Mouse (Mus musculus): ENCODE measurements around the gene Ankrd13d. TPM values are rescaled to one million over a fixed set of nuclear protein-coding genes. Genes with fewer than 3 reads are reported as not detected.
A peak's percentile ranks its signal among the peaks of the same experiment; 100 is the strongest.

Ankrd13d gene
- polyA plus RNA-seq, 1 experiment = 16.1 TPM

- no peak for TF ChIP-seq CTCF (IDR thresholded peaks at IDR 0.05; ENCODE audit: extremely low read depth, insufficient read depth, insufficient read length, insufficient replicate concordance)
- no peak for TF ChIP-seq POLR2A (IDR thresholded peaks at IDR 0.05; ENCODE audit: low read depth, low read length)
- peak within 1 kb of the TSS; percentile 67 for H3K4me3 ChIP-seq (ENCODE audit: extremely low read depth, insufficient read depth, insufficient read length)
- peak within 1 kb of the TSS; percentile 22; the same call in 1 of the 2 replicates for H3K27ac ChIP-seq (ENCODE audit: insufficient read depth, low read length)
- 14% methylated on average over 46 of the region's 46 CpGs for WGBS
- no peaks in the 10 kb centered on the region for H3K27me3 ChIP-seq (ENCODE audit: control insufficient read depth, insufficient read depth, low read length)
- DNase-seq (ENCODE audit: low read depth in 1 of 2, low spot score in 2 of 2) = peak in 1 of 2 experiments; percentile 72
- peaks cover 11% of the 10 kb centered on the region; the same call in 1 of the 2 replicates for H3K4me1 ChIP-seq (ENCODE audit: control insufficient read depth, insufficient read depth, insufficient read length)
- no peaks in the 10 kb centered on the region for H3K36me3 ChIP-seq (ENCODE audit: control insufficient read depth, insufficient read depth, low read length)
Observed at GRCm38 (mm10) chr19:4268566-4269361, 14.2 kb downstream of the Ankrd13d start, which contains the start of gene Ssh3. Ssh3 (minus strand) TSS chr19:4269180.

- WGBS = 73% methylated on average over 4 of the region's 4 CpGs
- H3K36me3 ChIP-seq (ENCODE audit: control insufficient read depth, insufficient read depth, low read length) = no peaks in the 10 kb centered on the region
Observed at GRCm38 (mm10) chr19:4265956-4266355, 17.0 kb downstream of the Ankrd13d start.

DNA sequence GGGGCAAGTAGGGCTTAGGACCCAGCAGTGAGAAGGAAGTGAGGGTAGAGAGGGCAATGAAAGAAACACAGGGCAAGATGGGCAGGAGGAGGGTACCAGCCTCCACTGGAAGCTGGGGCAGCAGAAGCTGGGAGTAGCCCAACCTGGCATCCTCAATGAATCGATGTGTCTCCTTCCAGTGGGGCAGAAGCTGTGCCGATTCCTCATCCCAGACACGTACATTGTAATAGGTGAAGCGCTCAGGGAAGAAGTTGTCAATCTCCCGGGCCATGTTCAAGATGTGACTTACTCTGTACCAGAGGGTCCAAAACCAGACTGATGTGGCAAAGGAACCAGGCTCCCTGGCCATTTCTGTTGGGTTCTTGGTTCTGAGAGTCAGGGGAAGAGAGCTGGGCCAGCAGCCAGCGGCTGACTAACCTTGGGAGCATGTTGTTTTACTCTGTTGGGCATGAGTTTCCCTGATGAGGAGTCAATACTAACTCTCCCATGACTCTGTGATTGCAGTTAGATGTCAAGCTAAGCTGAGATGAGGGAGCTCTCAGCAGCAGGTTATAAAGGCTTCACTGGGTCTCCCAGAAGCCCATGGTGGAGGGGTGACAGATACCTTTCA is 18.7 kb downstream of the Ankrd13d start:
- TF ChIP-seq CTCF (IDR thresholded peaks at IDR 0.05; ENCODE audit: extremely low read depth, insufficient read depth, insufficient read length, insufficient replicate concordance) (no peak), POLR2A (IDR thresholded peaks at IDR 0.05; ENCODE audit: low read depth, low read length) (no peak)
- no peak for DNase-seq (ENCODE audit: low read depth in 1 of 2, low spot score in 2 of 2)
- 94% methylated on average over 6 of the region's 6 CpGs for WGBS
- Histone ChIP-seq H3K4me3 (ENCODE audit: extremely low read depth, insufficient read depth, insufficient read length) (no peak overlapping the region), H3K4me1 (ENCODE audit: control insufficient read depth, insufficient read depth, insufficient read length) (peaks cover 15% of the 10 kb centered on the region; the same call in 1 of the 2 replicates), H3K27ac (ENCODE audit: insufficient read depth, low read length) (no peak overlapping the region), H3K27me3 (ENCODE audit: control insufficient read depth, insufficient read depth, low read length) (no peaks in the 10 kb centered on the region), H3K36me3 (ENCODE audit: control insufficient read depth, insufficient read depth, low read length) (no peaks in the 10 kb centered on the region)

More at GRCm38 (mm10) chr19:4265956-4266355, 17.0 kb downstream of the Ankrd13d start:
- DNase-seq (ENCODE audit: low read depth in 1 of 2, low spot score in 2 of 2) = no peak
- H3K27me3 ChIP-seq (ENCODE audit: control insufficient read depth, insufficient read depth, low read length) = no peaks in the 10 kb centered on the region
- peaks cover 16% of the 10 kb centered on the region; the same call in 1 of the 2 replicates for H3K4me1 ChIP-seq (ENCODE audit: control insufficient read depth, insufficient read depth, insufficient read length)
- TF ChIP-seq POLR2A (IDR thresholded peaks at IDR 0.05; ENCODE audit: low read depth, low read length) = no peak
- TF ChIP-seq CTCF (IDR thresholded peaks at IDR 0.05; ENCODE audit: extremely low read depth, insufficient read depth, insufficient read length, insufficient replicate concordance) = peak; percentile 15; the same call in 1 of the 2 replicates
- no peak overlapping the region for H3K27ac ChIP-seq (ENCODE audit: insufficient read depth, low read length)
- H3K4me3 ChIP-seq (ENCODE audit: extremely low read depth, insufficient read depth, insufficient read length) = no peak overlapping the region

GRCm38 (mm10) chr19:4263702-4264101 is 19.2 kb downstream of the Ankrd13d start:
- 72% methylated on average over 14 of the region's 14 CpGs for WGBS
- DNase-seq (ENCODE audit: low read depth in 1 of 2, low spot score in 2 of 2) = no peak
- Histone ChIP-seq H3K27ac (ENCODE audit: insufficient read depth, low read length) (no peak overlapping the region), H3K27me3 (ENCODE audit: control insufficient read depth, insufficient read depth, low read length) (no peaks in the 10 kb centered on the region), H3K4me1 (ENCODE audit: control insufficient read depth, insufficient read depth, insufficient read length) (peaks cover 10% of the 10 kb centered on the region; the same call in 1 of the 2 replicates), H3K4me3 (ENCODE audit: extremely low read depth, insufficient read depth, insufficient read length) (no peak overlapping the region), H3K36me3 (ENCODE audit: control insufficient read depth, insufficient read depth, low read length) (no peaks in the 10 kb centered on the region)
- TF ChIP-seq CTCF (IDR thresholded peaks at IDR 0.05; ENCODE audit: extremely low read depth, insufficient read depth, insufficient read length, insufficient replicate concordance) (no peak), POLR2A (IDR thresholded peaks at IDR 0.05; ENCODE audit: low read depth, low read length) (no peak)

DNA sequence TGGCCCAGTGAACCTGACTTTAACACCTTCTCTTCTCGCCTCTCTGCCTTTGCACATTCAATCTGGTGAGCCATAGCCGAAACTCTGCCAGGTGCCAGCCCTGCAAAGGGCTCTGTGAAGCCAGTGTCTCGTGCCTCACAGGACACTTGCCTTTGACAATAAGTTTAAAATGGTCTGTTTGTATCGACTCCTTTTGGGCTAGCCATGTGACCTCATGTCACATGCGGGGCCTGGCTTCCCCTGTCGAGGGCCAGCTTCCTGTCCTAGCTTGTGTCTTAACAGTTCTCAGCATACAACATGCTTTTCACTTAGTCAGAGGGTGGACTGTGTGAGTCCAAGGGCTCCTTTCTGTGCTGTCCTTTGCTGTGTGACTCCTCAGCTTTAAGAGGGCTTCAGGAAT is 20.2 kb downstream of the Ankrd13d start:
- DNase-seq (ENCODE audit: low read depth in 1 of 2, low spot score in 2 of 2) = no peak
- no peaks in the 10 kb centered on the region for H3K36me3 ChIP-seq (ENCODE audit: control insufficient read depth, insufficient read depth, low read length)
- no peak overlapping the region for H3K4me3 ChIP-seq (ENCODE audit: extremely low read depth, insufficient read depth, insufficient read length)
- no peak overlapping the region for H3K27ac ChIP-seq (ENCODE audit: insufficient read depth, low read length)
- 44% methylated on average over 6 of the region's 6 CpGs for WGBS
- H3K27me3 ChIP-seq (ENCODE audit: control insufficient read depth, insufficient read depth, low read length) = no peaks in the 10 kb centered on the region
- H3K4me1 ChIP-seq (ENCODE audit: control insufficient read depth, insufficient read depth, insufficient read length) = peaks cover 5% of the 10 kb centered on the region; the same call in 1 of the 2 replicates
- TF ChIP-seq POLR2A (IDR thresholded peaks at IDR 0.05; ENCODE audit: low read depth, low read length) (no peak), CTCF (IDR thresholded peaks at IDR 0.05; ENCODE audit: extremely low read depth, insufficient read depth, insufficient read length, insufficient replicate concordance) (no peak)

DNA sequence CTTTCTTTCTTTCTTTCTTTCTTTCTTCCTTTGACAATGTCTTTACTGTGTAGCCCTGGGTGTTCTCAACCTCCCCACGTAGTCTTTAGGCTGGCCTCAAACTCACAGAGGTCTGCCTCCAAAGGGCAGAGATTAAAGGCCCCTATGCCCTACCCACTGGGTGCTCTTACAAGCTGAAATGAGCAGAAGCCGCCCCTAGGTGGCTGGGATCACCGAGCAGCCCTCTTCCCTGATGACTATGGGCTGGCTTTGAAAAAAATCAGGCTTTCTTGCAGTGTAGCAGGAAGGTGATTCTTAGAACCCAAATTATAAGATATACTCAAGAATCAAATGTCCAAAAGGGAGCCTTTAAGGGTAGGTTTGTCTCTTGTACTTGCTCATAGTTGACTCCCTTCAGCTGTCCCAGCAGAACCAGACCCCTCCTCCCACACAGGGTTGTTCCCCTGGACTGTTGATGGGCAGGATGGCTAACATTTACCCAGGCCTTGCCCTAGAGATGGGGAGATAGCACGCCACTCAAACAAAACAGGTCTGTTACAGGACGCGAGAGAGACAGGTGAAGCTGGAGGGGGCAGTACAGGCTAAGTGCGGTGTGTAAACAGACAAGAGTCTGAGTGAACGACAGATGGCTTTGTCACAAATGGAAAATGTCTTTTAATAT is 21.8 kb downstream of the Ankrd13d start:
- Histone ChIP-seq H3K4me3 (ENCODE audit: extremely low read depth, insufficient read depth, insufficient read length) (no peak overlapping the region), H3K27me3 (ENCODE audit: control insufficient read depth, insufficient read depth, low read length) (no peaks in the 10 kb centered on the region), H3K4me1 (ENCODE audit: control insufficient read depth, insufficient read depth, insufficient read length) (peaks cover 7% of the 10 kb centered on the region; the same call in 1 of the 2 replicates), H3K36me3 (ENCODE audit: control insufficient read depth, insufficient read depth, low read length) (no peaks in the 10 kb centered on the region), H3K27ac (ENCODE audit: insufficient read depth, low read length) (no peak overlapping the region)
- DNase-seq (ENCODE audit: low read depth in 1 of 2, low spot score in 2 of 2) = no peak
- WGBS = 60% methylated on average over 8 of the region's 8 CpGs
- TF ChIP-seq POLR2A (IDR thresholded peaks at IDR 0.05; ENCODE audit: low read depth, low read length) = no peak
- TF ChIP-seq CTCF (IDR thresholded peaks at IDR 0.05; ENCODE audit: extremely low read depth, insufficient read depth, insufficient read length, insufficient replicate concordance) = peak; percentile 21; the same call in 1 of the 2 replicates
